Mouse (Mus musculus): Measurements from ENCODE around the gene Rpl22.

- TF ChIP-seq POLR2AphosphoS2 (IDR thresholded peaks at IDR 0.05; ENCODE audit: low read depth, low read length) = no peak
- TF ChIP-seq E2F4 (IDR thresholded peaks at IDR 0.05; ENCODE audit: insufficient replicate concordance, low read depth, low read length) = no peak
- no peak for TF ChIP-seq MYC (IDR thresholded peaks at IDR 0.05; ENCODE audit: low read depth, low read length)
- no peak for TF ChIP-seq CHD2 (IDR thresholded peaks at IDR 0.05; ENCODE audit: low read length)
- no peak for TF ChIP-seq SMC3 (IDR thresholded peaks at IDR 0.05; ENCODE audit: low read depth, low read length)
- no peak for TF ChIP-seq UBTF (IDR thresholded peaks at IDR 0.05; ENCODE audit: low read depth, low read length)
- no peak for TF ChIP-seq CTCF (conservative IDR thresholded peaks at IDR 0.05 in 1 of 2, IDR thresholded peaks at IDR 0.05 in 1 of 2; ENCODE audit: low read depth in 2 of 2, low read length in 2 of 2)
- TF ChIP-seq POLR2A (IDR thresholded peaks at IDR 0.05; ENCODE audit: low read depth, low read length) = no peak
- TF ChIP-seq NRF1 (IDR thresholded peaks at IDR 0.05; ENCODE audit: low read depth, low read length) = no peak
- no peak for TF ChIP-seq TCF12 (IDR thresholded peaks at IDR 0.05; ENCODE audit: low read depth, low read length)
- no peak for TF ChIP-seq ZNF384 (IDR thresholded peaks at IDR 0.05; ENCODE audit: low read depth, low read length)
Measured at GRCm38 (mm10) chr4:152303172-152303571, 22.4 kb upstream of the Rpl22 start.
